Mouse (Mus musculus) gastrocnemius, adult 8-10 months (tissue): ENCODE results near the gene Zscan2. TPM values are rescaled to one million over a fixed set of nuclear protein-coding genes. Genes with fewer than 3 reads are reported as not detected.
A peak's percentile ranks its signal among the peaks of the same experiment; 100 is the strongest.

Experiments
- DNase-seq, 2 experiments: peaks; one replicate each; pipeline ENCODE4 v3.0.0; 2022; ENCODE audit warnings: low spot score in 2 of 2
- total RNA-seq, 4 experiments: library from RNA; stranded (reverse); gene quantifications; 2 replicates each; pipeline ENCODE4 v1.2.4; 2022

Gene Zscan2
- total RNA-seq, 4 experiments from 2014 or later = 1.8 to 2.4 (median 2.0) TPM

GRCm38 (mm10) chr7:80843910-80844640 lies 16.6 kb upstream of the Zscan2 start:
- no peak for DNase-seq

DNA sequence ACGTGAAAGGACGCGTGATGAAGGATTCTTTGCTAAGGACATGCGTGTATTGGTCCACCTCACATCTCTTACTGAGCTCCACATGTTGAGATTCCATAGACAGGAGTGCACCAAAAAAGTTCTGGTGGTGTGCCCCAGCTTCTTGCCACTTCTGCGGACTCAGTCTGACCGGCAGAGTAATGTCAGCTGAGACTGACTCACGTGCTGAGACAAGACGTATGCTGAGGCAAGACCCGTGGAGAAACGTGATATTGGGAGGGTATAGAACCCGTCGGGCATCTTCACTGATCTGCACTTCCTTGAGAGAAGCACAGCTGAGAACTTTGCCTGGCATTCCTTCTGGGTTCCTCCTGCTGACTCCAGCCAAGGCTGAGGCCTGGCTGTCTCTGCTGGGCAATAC lies 16.0 kb upstream of the Zscan2 start:
- no peak for DNase-seq

- no peak for DNase-seq
Measured at GRCm38 (mm10) chr7:80845621-80846279, 15.0 kb upstream of the Zscan2 start.

GRCm38 (mm10) chr7:80846280-80846678 lies 14.4 kb upstream of the Zscan2 start:
- DNase-seq = no peak

GRCm38 (mm10) chr7:80846709-80847108 lies 14.0 kb upstream of the Zscan2 start:
- DNase-seq = no peak

- DNase-seq = no peak
Measured at GRCm38 (mm10) chr7:80849267-80849666, 11.5 kb upstream of the Zscan2 start.

DNA sequence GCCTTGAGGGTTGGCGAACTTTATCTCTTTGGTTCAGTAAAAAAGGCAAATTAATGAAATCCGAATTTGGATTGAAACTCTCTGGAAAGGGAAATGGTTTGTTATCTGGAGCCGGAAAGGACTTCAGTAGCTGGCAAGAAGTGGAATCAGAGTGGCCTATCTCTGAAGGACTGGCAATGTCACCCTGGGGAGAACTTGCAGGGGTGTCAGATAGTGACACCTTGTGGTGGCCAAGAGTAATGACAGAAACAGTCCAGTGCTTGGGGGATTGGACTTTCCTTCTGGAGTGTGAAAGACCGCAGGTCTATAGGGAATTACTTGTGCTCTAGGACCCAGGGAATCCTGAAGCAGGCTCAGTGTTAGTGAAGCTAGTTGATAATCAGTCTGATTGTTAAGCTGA lies 11.0 kb upstream of the Zscan2 start:
- DNase-seq = no peak

GRCm38 (mm10) chr7:80850520-80850919 lies 10.2 kb upstream of the Zscan2 start:
- DNase-seq = no peak

DNA sequence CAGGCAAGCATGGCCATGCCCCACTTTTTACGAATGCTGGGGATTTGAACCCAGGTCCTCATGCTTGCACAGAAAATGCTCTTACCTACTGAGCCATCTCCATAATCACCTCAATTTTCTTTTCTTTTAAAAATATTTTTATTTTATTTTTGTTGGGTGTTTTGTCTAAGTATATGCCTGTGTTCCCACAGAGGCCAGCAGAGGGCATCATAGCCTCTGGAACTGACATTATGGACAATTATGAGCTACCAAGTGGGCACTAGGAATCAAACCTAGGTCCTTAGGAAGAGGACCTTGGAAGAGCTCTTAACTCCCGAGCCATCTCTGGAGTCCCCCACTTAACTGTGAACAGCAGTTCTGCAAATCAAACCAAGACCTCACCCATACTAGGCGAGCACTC lies 7.5 kb upstream of the Zscan2 start:
- DNase-seq = no peak

DNA sequence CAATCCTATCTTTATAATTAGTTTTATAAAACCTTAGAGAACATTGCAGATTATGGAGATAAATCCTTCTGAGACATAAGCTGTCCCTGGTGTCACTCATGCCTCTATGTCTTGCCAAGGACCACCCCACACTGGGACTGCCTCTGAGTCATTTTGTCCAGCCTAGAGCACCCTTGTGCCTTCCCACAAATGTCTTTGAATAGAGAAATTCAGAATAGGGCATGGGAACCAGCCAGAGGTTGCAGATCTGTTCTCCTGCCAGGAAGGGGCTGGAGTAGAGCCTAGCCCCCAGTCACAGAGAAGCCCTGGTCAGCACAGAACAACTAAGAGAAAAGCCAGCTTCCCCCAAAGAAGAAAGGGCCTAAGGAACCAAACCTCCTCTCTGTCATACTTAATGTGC lies 5.4 kb upstream of the Zscan2 start:
- no peak for DNase-seq

DNA sequence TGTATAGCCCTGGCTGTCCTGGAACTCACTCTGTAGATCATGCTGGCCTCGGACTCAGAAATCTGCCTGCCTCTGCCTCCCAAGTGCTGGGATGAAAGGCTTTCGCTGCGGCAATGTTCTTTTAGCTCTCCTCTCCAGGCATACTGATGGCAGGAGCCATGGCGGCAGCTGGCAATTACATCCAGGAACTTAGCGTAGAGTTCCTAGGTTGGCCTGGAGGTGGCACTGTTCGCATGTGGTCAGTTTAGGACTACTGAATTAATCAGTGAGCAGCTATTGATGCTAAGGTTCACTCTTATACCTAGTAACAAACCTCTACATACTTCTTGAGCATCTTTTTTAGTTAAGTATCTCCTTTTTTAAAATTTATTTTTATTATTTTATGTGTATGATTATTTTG lies 3.5 kb upstream of the Zscan2 start:
- peak; percentile 50 to 57 for DNase-seq

- DNase-seq = peak in 1 of 2 experiments; percentile 18
Measured at GRCm38 (mm10) chr7:80860227-80860626, 493 bp upstream of the Zscan2 start.

GRCm38 (mm10) chr7:80862475-80862874 lies 1.8 kb downstream of the Zscan2 start:
- DNase-seq = no peak

- no peak for DNase-seq
Measured at GRCm38 (mm10) chr7:80863520-80863919, 2.8 kb downstream of the Zscan2 start.

- DNase-seq = no peak
Measured at GRCm38 (mm10) chr7:80864151-80864550, 3.4 kb downstream of the Zscan2 start.

DNA sequence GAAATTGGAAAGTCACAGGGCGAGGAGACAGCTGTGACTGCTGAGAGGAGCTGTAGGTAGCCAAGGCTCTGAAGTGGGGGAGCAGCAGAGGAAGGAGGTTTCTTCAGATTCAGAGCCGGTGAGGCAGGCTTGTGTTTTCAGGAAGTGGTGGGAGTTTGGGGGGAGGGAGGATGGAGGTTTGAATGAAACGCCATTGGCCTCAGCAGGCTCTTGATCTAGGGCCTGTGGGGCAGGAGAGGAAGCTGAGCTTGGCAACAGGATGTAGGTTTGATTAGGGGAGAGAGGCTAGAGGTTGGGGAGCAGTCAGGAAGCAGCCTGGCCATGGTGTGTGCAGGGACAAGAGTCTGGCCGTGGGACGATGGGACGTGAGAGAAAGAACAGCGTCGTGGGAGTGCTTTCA lies 4.1 kb downstream of the Zscan2 start:
- no peak for DNase-seq

- DNase-seq = no peak
Measured at GRCm38 (mm10) chr7:80865521-80865920, 4.8 kb downstream of the Zscan2 start.

DNA sequence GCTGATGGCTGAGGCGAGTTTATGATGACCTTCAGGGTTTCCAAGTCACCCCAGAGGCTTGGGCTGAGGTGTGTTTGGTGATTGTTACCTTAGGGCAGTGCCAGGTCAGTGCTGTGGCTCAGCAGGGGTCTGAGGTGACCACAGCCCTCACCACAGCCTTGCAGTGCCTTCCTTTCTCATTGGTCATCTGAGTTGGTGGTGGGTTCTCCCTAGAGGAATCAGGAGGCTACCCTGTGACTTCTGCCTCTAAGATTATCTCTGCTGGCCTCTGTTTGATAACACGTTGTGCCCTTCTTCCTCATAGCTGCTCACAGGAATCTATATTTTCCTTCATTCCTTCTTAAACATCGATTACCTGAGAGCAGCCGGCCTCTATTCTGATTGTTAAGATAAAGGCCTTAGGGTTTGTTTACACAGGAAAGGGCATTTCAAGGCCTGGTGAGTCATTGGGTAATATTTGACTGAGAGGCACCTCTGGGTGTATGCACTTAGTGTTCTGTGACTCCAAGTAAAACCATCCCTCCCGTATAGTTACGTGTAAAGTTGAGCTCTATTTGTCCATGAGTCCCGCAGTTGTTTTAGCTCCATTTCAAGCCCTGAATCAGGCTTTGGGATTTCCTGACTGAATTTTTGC lies 5.9 kb downstream of the Zscan2 start:
- DNase-seq = no peak

- no peak for DNase-seq
Measured at GRCm38 (mm10) chr7:80868686-80869085, 8.0 kb downstream of the Zscan2 start.

DNA sequence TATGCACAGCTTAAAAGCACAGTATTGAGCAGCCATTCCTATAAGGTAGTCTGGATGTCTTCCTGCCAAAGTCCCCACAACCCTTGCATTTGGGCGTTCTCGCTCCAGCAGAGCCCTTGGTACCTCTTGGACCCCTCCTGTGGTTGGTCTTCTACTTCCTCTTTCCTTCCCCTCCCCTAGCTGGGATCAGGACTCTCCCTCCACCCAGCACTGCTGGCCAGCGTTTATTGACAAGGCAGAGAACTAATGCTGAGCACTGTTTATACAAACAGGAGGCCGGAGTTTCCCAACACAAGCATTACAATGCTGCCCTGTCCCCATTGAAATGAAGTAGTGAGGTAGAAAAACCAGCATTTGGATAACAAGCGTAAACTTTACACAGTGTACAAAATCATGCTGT lies 12.3 kb downstream of the Zscan2 start:
- no peak for DNase-seq

DNA sequence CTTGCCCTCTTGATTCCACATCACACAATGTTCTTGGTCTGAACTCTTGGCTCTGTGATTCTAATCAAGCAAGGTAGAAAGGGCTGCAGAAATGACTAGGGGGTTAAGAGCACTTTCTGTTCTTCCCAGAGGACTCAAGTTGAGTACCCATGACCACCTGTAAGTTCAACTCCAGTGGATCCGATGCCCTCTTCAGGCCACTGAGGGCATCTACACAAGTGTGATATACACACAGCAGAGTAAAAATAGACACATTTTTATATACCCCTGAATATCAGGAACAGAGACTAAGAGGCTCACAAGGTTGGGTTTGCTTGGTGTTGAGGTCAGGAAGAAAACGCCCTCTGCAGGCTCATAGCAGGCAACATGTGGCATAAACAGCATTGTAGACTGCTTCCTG lies 12.9 kb downstream of the Zscan2 start:
- DNase-seq = no peak

DNA sequence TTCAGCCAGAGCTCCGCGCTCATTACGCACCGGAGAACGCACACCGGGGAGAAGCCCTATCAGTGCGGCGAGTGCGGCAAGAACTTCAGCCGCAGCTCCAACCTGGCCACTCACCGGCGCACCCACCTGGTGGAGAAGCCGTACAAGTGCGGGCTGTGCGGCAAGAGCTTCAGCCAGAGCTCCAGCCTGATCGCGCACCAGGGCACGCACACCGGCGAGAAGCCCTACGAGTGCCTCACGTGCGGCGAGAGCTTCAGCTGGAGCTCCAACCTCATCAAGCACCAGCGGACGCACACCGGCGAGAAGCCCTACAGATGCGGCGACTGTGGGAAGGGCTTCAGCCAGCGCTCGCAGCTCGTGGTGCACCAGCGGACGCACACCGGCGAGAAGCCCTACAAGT lies 15.0 kb downstream of the Zscan2 start:
- DNase-seq = no peak
